Mouse (Mus musculus) embryo, embryonic 11 days (tissue): ENCODE results near the gene Cmtm4.

Experiments used
- DNase-seq: peaks from one replicate; pipeline ENCODE4 v3.0.0-alpha.2; 2015

Cmtm4 gene

DNA sequence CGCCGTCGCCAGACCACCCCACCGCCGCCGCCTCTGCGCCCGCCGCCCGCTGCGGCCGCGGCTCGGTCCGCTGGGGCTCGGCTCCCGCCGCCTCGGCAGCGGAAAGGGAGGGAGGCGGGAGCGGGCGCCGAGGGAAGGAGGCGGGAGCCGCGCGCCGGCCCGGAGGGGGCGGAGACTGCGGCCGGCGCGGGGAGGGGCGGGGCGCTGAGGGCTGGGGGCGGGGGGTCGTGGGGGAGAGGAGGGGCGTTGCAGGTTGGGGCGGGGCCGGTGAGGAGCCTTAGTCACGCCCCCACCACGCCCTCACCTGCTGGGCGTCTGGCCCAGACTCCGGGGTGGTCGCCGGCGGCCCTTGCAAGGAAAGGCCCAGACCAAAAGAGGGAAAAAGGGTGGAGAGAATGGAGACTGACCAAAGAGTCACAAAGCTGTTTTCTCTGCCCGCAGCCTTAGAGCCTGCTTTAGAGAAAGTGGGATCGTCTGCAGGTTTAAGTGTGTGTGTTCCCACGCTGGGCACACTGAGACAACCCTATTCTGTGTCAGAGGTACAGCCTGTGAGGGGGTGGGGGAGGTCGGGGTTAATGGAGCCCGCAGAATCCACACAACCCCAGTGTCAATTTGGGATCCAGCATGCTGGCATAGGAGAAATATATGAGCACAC lies at the start of gene Cmtm4:
Gene Cmtm4 (minus strand): TSS at position 105 of the 655 bp plus-strand sequence.
- DNase-seq = peak; percentile 87

GRCm38 (mm10) chr8:104445248-104445647 lies 49.6 kb upstream of the Cmtm4 start:
- DNase-seq = no peak

DNA sequence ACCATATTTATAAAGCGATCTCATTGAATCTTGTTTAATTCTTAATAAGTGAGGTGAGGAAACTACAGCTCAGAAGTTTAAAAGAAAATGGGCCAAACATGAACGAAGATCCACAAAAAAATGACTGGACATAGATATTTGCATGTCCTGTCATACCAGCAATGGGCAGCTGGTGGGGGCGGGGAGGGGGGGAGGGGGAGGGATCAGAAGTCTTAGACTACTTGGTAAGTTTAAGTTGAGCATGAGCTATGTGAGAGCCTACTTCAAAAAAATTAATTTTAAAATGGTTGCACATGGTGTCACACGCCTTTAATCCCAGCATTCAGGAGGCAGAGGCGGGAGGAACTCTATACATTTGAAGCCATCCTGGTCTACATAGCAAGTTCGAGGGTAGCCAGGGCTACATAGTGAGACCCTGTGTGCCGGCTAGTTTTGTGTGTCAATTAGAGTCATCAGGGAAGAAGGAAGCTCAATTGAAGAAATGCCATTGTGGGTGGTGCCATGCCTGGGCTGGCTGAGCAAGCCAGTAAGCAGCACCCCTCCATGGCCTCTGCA lies 47.6 kb upstream of the Cmtm4 start:
- DNase-seq = no peak

DNA sequence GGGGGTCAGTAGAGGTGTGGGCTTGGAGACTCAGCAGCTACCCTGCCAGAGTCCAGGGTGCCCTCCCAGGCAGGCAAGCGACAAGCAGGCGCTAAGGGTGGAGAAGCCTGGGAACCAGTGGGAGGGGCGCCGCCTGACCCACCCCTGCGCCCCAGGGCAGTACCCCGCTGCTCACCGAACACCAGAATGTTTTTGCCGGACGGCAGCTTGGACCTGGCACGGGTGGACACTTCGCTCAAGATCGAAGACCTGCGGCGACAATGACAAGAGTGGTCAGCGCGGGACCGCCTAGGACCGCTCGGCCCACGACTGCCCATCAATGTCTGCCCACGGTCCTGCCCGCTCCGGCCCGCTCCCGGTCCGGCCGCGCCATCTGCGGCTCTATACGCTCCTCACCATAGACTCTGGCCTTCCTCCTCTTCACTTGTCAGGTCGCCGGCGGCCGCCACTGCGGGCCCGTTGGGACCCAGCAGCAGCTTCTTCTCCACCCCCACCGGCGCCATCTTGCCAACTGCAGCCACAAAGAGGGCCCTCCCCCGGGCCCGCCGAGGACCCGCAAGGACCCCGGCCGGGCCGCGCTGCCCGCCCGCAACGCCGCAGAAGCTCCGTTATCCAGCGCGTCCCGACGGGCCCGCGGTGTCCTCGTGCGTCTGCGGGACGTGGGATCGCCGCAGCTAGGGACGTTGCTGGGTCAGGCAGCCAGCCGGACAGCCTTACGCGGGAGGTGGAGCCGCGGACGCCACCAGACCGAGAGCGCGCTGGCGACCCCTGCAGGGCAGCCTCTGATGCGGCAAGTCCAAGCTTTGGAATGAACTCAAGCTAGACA lies 46.9 kb upstream of the Cmtm4 start, which contains the start of gene Dync1li2:
Gene Dync1li2 (minus strand): TSS at position 749 of the 826 bp plus-strand sequence.
- peak; percentile 93 for DNase-seq

GRCm38 (mm10) chr8:104441613-104442012 lies 46.0 kb upstream of the Cmtm4 start:
- no peak for DNase-seq

DNA sequence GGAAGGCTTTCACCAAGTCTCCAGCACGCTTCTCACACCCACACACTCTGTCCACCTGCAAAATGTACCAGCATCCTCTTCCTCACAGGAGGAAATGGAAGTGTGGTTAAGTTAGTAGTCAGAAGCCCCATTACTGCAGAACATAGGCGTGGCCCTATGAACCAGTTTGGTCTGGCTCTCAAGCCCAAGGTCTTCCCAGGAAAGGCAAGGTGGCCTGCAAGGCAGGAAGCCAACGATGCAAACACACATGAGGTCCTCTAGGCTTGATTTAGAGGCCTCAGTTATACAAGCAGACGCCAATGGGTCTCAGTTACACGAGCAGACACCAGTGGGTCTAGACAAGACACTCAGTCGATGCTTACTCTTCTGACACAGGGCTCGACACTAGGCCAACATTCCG lies 43.9 kb upstream of the Cmtm4 start:
- DNase-seq = no peak

DNA sequence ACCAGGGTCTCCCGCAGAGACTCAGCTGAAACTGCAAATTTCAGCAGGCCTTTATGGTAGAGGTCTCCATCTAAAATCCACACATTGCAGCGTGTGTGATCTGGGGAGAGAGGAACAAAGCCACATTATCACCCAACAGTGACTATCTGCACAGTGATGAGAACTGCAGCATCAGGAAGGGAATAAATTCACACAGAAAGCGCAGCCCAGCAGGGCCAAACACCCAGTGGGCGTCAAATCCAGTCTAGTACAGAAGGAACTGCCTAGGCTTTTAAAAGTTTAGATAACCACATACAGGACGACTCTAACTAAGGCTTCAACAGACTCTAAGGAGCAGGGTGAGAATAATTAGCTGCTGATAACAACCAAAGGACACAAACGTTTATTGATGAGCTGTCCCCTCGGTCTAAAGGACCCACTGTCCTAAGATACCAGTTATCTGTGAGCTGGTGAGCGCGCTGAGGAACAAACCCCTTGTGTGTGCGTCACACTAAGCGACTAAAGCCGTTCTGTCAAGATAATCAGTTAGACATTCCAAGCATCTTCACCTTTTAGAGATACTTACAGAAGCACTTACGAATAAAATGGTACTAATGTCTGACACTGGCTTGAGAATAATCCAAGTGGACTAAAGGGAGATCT lies 42.0 kb upstream of the Cmtm4 start:
- DNase-seq = no peak

GRCm38 (mm10) chr8:104436591-104436990 lies 41.0 kb upstream of the Cmtm4 start:
- no peak for DNase-seq

DNA sequence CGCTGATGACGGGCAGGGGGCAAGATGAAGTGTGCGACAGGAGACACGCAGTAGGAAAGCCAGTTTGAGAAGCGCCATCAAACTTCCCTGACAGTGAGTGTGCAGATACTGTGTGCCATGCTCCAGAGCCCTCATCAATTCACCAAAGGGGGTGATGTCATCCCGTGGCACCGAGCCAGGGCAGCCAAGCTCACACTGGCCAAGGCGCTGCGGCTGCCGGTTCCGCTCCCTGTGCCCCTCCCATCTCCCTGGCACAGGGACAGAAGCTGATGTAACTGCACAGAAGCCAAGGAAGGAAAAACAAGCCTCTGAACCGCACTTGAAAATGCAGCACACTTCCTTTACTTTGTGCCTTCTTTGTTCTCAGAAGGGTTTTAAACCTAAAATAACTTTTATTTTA lies 40.4 kb upstream of the Cmtm4 start:
- no peak for DNase-seq

- no peak for DNase-seq
Measured at GRCm38 (mm10) chr8:104434826-104435354, 39.3 kb upstream of the Cmtm4 start.

DNA sequence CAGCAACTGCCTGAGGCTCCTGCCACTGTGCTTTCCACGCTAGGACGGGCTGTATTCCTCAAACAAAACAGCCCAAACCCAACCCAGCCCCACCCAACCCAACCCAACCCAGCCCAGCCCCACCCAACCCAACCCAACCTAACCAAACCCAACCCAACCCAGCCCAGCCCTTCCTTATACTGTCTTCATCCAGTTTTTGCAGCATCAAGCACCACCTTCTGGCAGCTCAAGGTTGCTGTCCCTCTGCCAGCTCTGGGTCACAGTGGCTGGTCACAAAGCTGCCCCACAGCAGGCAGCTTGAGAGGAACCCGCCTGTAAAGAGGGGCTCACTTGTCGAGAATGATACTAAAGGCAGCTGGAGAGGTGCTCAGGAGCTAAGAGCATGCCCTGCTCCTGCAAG lies 38.7 kb upstream of the Cmtm4 start:
- DNase-seq = no peak

DNA sequence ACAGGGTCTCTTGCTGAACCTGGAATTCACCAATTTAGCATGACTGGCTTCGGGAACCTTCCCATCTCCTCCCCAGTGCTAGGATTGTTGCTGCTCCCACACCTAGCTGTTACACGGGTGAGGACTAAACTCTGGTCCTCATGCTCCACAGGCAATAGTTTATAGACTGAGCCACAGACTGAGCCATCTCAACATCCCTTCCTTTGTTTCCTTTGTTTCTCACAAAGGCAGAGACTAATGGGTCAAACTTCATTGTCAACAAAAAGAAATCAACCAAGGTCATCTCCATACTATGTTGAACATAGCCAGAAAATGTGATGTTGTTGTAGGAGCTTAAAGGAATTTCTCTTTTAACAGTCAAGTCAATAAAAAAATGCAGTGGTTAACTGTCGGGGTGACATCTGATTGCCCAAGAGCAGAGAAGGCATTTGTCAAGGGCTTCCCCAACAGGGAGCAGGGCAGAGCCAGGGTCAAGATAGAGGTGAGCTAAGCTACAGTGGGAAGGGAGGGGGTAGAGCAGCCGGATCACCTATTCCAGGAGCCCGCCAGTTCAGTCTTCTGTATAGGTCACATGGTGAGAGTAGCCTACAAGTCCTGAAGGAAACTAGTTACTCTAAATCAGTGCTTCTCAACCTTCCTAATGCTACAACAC lies 37.7 kb upstream of the Cmtm4 start:
- no peak for DNase-seq

GRCm38 (mm10) chr8:104432656-104433055 lies 37.0 kb upstream of the Cmtm4 start:
- DNase-seq = no peak

DNA sequence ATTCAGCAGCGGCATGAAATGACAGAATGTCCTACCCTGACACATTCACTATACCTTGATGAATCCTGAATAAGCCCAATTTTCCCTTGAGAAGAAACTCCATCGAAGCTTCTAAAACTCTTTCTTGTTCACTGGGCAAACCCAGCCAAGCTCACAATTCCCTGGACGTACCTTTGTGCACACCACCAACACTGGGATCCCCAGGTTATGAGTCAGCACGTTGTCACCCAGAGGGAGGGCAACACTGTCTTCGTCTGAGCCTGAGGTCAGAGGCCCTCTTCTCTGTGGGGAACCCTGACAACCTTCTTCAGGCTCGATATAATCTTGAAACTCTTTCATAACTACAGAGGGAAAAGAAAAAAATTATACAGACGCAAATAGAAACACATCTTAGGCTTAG lies 34.6 kb upstream of the Cmtm4 start:
- DNase-seq = no peak

GRCm38 (mm10) chr8:104427703-104428102 lies 32.1 kb upstream of the Cmtm4 start:
- DNase-seq = no peak

DNA sequence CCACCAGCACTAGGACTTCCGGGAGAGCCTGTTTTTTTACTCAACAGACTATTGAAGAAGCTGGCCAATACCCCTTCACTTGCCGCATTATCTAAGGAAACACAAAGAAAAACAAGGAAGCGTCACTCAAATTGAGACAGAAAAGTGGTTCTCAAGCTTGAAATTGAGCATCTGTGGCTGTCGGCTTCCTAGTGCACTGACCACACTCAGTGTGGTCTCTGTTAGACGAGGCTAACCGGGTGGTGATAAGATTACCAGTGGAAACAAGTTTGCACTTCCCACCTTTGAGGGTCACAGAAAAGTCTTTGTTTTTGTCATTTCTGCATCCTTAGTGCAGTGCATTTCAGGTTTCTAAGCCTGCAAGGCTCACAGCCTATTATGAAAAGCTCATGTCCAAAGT lies 26.7 kb upstream of the Cmtm4 start:
- DNase-seq = no peak

DNA sequence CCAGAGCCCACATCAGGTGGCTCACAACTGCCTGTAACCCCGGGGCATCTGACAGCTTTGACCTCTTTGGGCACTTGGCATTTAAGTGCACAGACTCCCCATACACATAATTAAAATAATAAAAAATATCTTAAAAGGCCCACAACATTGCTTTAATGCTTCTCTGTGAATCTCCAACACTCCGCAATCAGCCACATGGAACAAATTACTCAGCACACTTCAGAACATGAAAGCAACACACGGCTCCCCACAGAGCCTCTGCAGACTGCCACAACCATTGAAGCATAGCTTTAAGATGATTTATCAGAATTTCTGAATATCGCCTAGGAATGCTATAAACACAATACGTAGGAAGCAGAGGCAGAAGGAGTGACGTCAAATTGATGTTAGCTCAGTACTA lies 20.4 kb upstream of the Cmtm4 start:
- DNase-seq = no peak

- no peak for DNase-seq
Measured at GRCm38 (mm10) chr8:104414204-104414603, 18.6 kb upstream of the Cmtm4 start.

DNA sequence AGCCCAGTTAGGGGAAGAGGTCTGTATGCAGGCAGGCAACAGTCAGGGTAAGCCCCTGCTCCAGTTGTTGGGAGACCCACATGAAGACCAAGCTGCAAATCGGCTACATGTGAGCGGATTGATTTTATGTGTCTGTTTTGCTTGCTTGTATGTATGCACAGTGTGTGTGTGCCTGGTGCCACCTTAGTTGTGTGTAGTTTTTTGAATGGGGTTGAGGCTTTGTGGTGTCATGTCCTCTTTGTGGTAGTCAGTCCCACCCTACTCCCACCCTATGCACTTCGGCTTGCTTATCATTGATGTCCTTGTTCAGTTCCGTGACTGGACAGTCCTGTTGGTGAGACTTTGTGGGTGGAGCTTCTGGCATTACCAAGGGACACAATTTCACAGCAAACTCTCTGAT lies 18.2 kb upstream of the Cmtm4 start:
- no peak for DNase-seq

GRCm38 (mm10) chr8:104412805-104413532 lies 17.4 kb upstream of the Cmtm4 start:
- no peak for DNase-seq

DNA sequence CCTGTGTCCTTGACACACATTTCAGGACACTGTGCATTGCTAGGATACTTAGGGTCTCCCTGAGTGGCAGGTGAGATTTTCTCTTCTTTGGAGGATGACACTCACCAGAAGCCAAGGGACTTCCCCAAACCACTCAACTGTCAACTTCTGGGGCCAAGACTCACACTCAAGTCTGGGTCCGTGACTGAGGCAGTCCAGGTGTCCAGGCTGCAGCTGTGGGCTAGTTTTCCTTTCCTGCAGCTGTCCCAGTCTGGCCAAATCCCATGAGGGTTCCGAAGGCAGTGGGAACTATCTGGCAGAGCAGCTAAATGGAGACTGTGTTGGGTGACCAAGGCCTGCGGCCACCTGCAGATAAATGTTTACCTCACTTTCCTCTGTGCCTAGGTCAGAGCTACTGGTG lies 16.4 kb upstream of the Cmtm4 start:
- no peak for DNase-seq

- no peak for DNase-seq
Measured at GRCm38 (mm10) chr8:104411468-104411867, 15.9 kb upstream of the Cmtm4 start.
